Mouse (Mus musculus) ES-Bruce4 (cell line): ENCODE results near the gene B3gnt2.

Experiments
- CTCF ChIP-seq: IDR thresholded peaks from one replicate; pipeline ENCODE4 v1.8.1; 2011; ENCODE audit warnings: low read depth, low read length
- EP300 ChIP-seq: IDR thresholded peaks from 2 replicates; pipeline ENCODE4 v1.6.1; 2011; ENCODE audit warnings: low read depth, low read length; ENCODE audit not compliant: insufficient read depth
- POLR2A ChIP-seq: IDR thresholded peaks from one replicate; pipeline ENCODE4 v1.8.1; 2011; ENCODE audit warnings: low read length; ENCODE audit not compliant: insufficient read depth

- no peak for TF ChIP-seq CTCF
- TF ChIP-seq EP300: no peak
- no peak for TF ChIP-seq POLR2A
Measured at GRCm38 (mm10) chr11:22762236-22762927, 98.4 kb downstream of the B3gnt2 start.
